18 mouse cellular contexts compared by ENCODE assay signal in the genomic region with DNA sequence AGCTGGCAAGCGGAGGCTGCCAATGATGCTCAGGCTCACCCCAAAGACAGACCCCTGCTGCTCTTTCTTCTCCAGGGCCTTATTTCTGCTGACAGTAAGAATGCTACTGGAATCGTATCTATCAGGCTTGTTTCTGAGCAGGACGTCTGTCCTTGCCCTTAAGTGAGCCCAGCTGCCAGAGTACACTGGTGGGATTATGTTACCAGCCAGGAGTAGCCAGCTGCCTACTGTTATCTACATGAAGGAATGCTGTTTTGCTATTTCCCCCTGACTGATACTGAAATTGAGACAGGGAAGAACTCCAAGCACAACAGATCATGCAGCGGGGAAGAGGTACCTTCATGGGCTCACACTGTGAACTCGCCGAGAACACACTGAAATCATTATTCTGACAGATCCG.
DNase-seq lines count a peak whose midpoint lies in the region; ATAC-seq and TF ChIP-seq lines count a peak whose summit lies in the region.
"Had no signal": no experiment of that assay in that cellular context is flagged by ENCODE, and none has a peak within 500 bp of the region (broad histone marks: within the 10 kb centered on the region; RNA-seq: fewer than 3 reads in every experiment).

No protein-coding gene starts in this region.

- ATAC-seq in forebrain, embryonic 11.5 days (replicated peaks; ENCODE audit: low FRiP score) = no peak
- ATAC-seq in kidney, embryonic 15.5 days (replicated peaks; ENCODE audit: low FRiP score) = peak; percentile 79
- ATAC-seq in heart, postnatal 0 days (ENCODE audit: insufficient read depth, low read depth) = peak; percentile 74
- no peak for ATAC-seq in intestine, embryonic 16.5 days
- ATAC-seq: forebrain, embryonic 14.5 days; intestine, postnatal 0 days had no signal

- H3K9ac ChIP-seq in forebrain, embryonic 11.5 days (ENCODE audit: low read length) = no peak overlapping the region
- no peak overlapping the region for H3K9ac ChIP-seq in kidney, embryonic 15.5 days
- H3K9ac ChIP-seq in heart, postnatal 0 days (replicated peaks; ENCODE audit: low read depth, low read length) = no peak overlapping the region
- H3K9ac ChIP-seq in intestine, embryonic 16.5 days (ENCODE audit: low read depth, low read length) = no peak overlapping the region
- H3K9ac ChIP-seq: lung, embryonic 15.5 days had no signal

- H3K27me3 ChIP-seq in forebrain, embryonic 10.5 days (ENCODE audit: poor library complexity, severe bottlenecking) = no peaks in the 10 kb centered on the region
- H3K27me3 ChIP-seq in forebrain, embryonic 11.5 days (ENCODE audit: control insufficient read depth, insufficient read depth, low read length) = no peaks in the 10 kb centered on the region
- no peaks in the 10 kb centered on the region for H3K27me3 ChIP-seq in kidney, embryonic 15.5 days
- no peaks in the 10 kb centered on the region for H3K27me3 ChIP-seq in heart, postnatal 0 days (ENCODE audit: control insufficient read depth, insufficient read depth, low read length)
- H3K27me3 ChIP-seq in intestine, embryonic 16.5 days (replicated peaks; ENCODE audit: control insufficient read depth, insufficient read depth, low read length) = no peaks in the 10 kb centered on the region
- H3K27me3 ChIP-seq: lung, embryonic 15.5 days had no signal

- H3K9me3 ChIP-seq in forebrain, embryonic 10.5 days = no peaks in the 10 kb centered on the region
- no peaks in the 10 kb centered on the region for H3K9me3 ChIP-seq in forebrain, embryonic 11.5 days (ENCODE audit: control insufficient read depth, low read length)
- no peaks in the 10 kb centered on the region for H3K9me3 ChIP-seq in kidney, embryonic 15.5 days (replicated peaks)
- H3K9me3 ChIP-seq in heart, postnatal 0 days (replicated peaks; ENCODE audit: control insufficient read depth, low read length) = no peaks in the 10 kb centered on the region
- no peaks in the 10 kb centered on the region for H3K9me3 ChIP-seq in intestine, embryonic 16.5 days (ENCODE audit: control insufficient read depth, low read length)
- H3K9me3 ChIP-seq: lung, embryonic 15.5 days had no signal

- 78% methylated on average over 7 of the region's 7 CpGs for WGBS in forebrain, embryonic 10.5 days
- 71% methylated on average over 7 of the region's 7 CpGs for WGBS in forebrain, embryonic 11.5 days
- 55% methylated on average over 7 of the region's 7 CpGs for WGBS in kidney, embryonic 15.5 days
- WGBS in heart, postnatal 0 days = 28% methylated on average over 7 of the region's 7 CpGs
- 70% methylated on average over 7 of the region's 7 CpGs for WGBS in intestine, embryonic 16.5 days

- H3K27ac ChIP-seq in forebrain, embryonic 10.5 days = 0 out of 2 replicates have a peak overlapping the region, but pooled peaks have one; percentile 30
- H3K27ac ChIP-seq in forebrain, embryonic 11.5 days (ENCODE audit: low read depth, low read length) = no peak overlapping the region
- no peak overlapping the region; the same call in 1 of the 2 replicates for H3K27ac ChIP-seq in kidney, embryonic 15.5 days
- peak overlapping the region; percentile 54; the same call in 1 of the 2 replicates for H3K27ac ChIP-seq in heart, postnatal 0 days (ENCODE audit: low read depth)
- H3K27ac ChIP-seq in intestine, embryonic 16.5 days (ENCODE audit: low read length) = no peak overlapping the region
- H3K27ac ChIP-seq: gastrocnemius, adult 2 months; layer of hippocampus, adult 2 months; left cerebral cortex, adult 2 months; lung, embryonic 15.5 days had no signal

- no peak overlapping the region for H3K4me3 ChIP-seq in forebrain, embryonic 10.5 days
- H3K4me3 ChIP-seq in forebrain, embryonic 11.5 days (ENCODE audit: low read depth, low read length) = no peak overlapping the region
- H3K4me3 ChIP-seq in kidney, embryonic 15.5 days (replicated peaks) = no peak overlapping the region
- H3K4me3 ChIP-seq in heart, postnatal 0 days (ENCODE audit: low read depth, low read length) = no peak overlapping the region
- no peak overlapping the region for H3K4me3 ChIP-seq in intestine, embryonic 16.5 days (ENCODE audit: low read length)
- H3K4me3 ChIP-seq: gastrocnemius, adult 2 months; layer of hippocampus, adult 2 months; left cerebral cortex, adult 2 months; lung, embryonic 15.5 days; megakaryocyte, embryonic 14.5 days had no signal

- TF ChIP-seq CTCF in heart, postnatal 0 days (IDR thresholded peaks at IDR 0.05; ENCODE audit: low read depth) = no peak

- TF ChIP-seq EP300 in heart, postnatal 0 days (IDR thresholded peaks at IDR 0.05; ENCODE audit: low read depth) = no peak

- H3K4me2 ChIP-seq in forebrain, embryonic 11.5 days (ENCODE audit: low read depth, low read length, severe bottlenecking) = no peak overlapping the region
- H3K4me2 ChIP-seq in kidney, embryonic 15.5 days = no peak overlapping the region
- peak overlapping the region; percentile 2; the same call in 1 of the 2 replicates for H3K4me2 ChIP-seq in heart, postnatal 0 days (ENCODE audit: low read depth, low read length)
- no peak overlapping the region for H3K4me2 ChIP-seq in intestine, embryonic 16.5 days (ENCODE audit: low read depth, low read length)
- H3K4me2 ChIP-seq: lung, embryonic 15.5 days had no signal

- peak; percentile 21 for DNase-seq in forebrain, embryonic 10.5 days (ENCODE audit: extremely low spot score, low spot score)
- no peak for DNase-seq in forebrain, embryonic 11.5 days (ENCODE audit: low spot score)
- DNase-seq in kidney, postnatal 10 days = no peak
- peak; percentile 3 for DNase-seq in brain, adult 2 months (ENCODE audit: low read depth, low spot score)
- DNase-seq in heart, postnatal 0 days (ENCODE audit: low spot score) = peak; percentile 38
- DNase-seq in lung, postnatal 10 days = no peak
- DNase-seq: cerebellum, adult 8-10 months; gastrocnemius, adult 2 months; retina, postnatal 1 day; spleen, adult 18-20 months had no signal

- H3K36me3 ChIP-seq in forebrain, embryonic 10.5 days (replicated peaks) = no peaks in the 10 kb centered on the region
- no peaks in the 10 kb centered on the region for H3K36me3 ChIP-seq in forebrain, embryonic 11.5 days (ENCODE audit: control insufficient read depth, insufficient read depth, low read length)
- no peaks in the 10 kb centered on the region for H3K36me3 ChIP-seq in kidney, embryonic 15.5 days
- H3K36me3 ChIP-seq in heart, postnatal 0 days (replicated peaks; ENCODE audit: control insufficient read depth, insufficient read depth, low read length) = no peaks in the 10 kb centered on the region
- no peaks in the 10 kb centered on the region for H3K36me3 ChIP-seq in intestine, embryonic 16.5 days (ENCODE audit: control insufficient read depth, insufficient read depth, low read length)
- H3K36me3 ChIP-seq: lung, embryonic 15.5 days had no signal

- no peaks in the 10 kb centered on the region for H3K4me1 ChIP-seq in forebrain, embryonic 10.5 days
- H3K4me1 ChIP-seq in forebrain, embryonic 11.5 days (replicated peaks; ENCODE audit: control insufficient read depth, insufficient read depth, low read length) = no peaks in the 10 kb centered on the region
- H3K4me1 ChIP-seq in kidney, embryonic 15.5 days = peaks cover 5% of the 10 kb centered on the region; the same call in 1 of the 2 replicates
- peaks cover 12% of the 10 kb centered on the region; the same call in 1 of the 2 replicates for H3K4me1 ChIP-seq in heart, postnatal 0 days (ENCODE audit: control insufficient read depth, insufficient read depth)
- H3K4me1 ChIP-seq in intestine, embryonic 16.5 days (ENCODE audit: control insufficient read depth, insufficient read depth, low read length) = no peaks in the 10 kb centered on the region
- H3K4me1 ChIP-seq: lung, embryonic 15.5 days had no signal

Comparison
In these comparisons a context has a peak if more than half of its experiments do, and no peak if none do; other contexts are left out.
1. DNase-seq: peak in forebrain, embryonic 10.5 days (single experiment), brain, adult 2 months (single experiment) and heart, postnatal 0 days (single experiment); none in forebrain, embryonic 11.5 days (single experiment), kidney, postnatal 10 days (single experiment) and lung, postnatal 10 days (single experiment).
2. H3K27ac ChIP-seq: peak in forebrain, embryonic 10.5 days (single experiment) and heart, postnatal 0 days (single experiment); none in forebrain, embryonic 11.5 days (single experiment), kidney, embryonic 15.5 days (single experiment) and intestine, embryonic 16.5 days (single experiment).
3. ATAC-seq: peak in kidney, embryonic 15.5 days (single experiment) and heart, postnatal 0 days (single experiment); none in forebrain, embryonic 11.5 days (single experiment) and intestine, embryonic 16.5 days (single experiment).